Mouse (Mus musculus) heart, embryonic 14.5 days (tissue): ENCODE data around the gene Olfr681. TPM values are rescaled to one million over a fixed set of nuclear protein-coding genes. Genes with fewer than 3 reads are reported as not detected.

Source experiments
- polyA plus RNA-seq: library from polyadenylated mRNA; unstranded; fragments of >200 nt; fragmentation: Nextera tagmentation; extraction: Ambion mirVana; gene quantifications from 2 replicates; pipeline ENCODE4 v1.2.1, GENCODE M21; 2014

Gene Olfr681
- polyA plus RNA-seq, 1 experiment from 2014 or later = not detected

Other genes starting within 250 kb of the Olfr681 start
- gene Olfr665, start 238.8 kb upstream of the Olfr681 start, polyA plus RNA-seq = not detected in 2 replicates
- gene Olfr666, start 220.9 kb upstream of the Olfr681 start, polyA plus RNA-seq = not detected in 2 replicates
- not detected in 2 replicates for gene Olfr667, start 195.4 kb upstream of the Olfr681 start, polyA plus RNA-seq
- not detected in 2 replicates for gene Olfr668, start 188.8 kb upstream of the Olfr681 start, polyA plus RNA-seq
- not detected in 2 replicates for gene Olfr669, start 182.6 kb upstream of the Olfr681 start, polyA plus RNA-seq
- not detected in 2 replicates for gene Olfr670, start 154.2 kb upstream of the Olfr681 start, polyA plus RNA-seq
- gene Olfr671, start 137.7 kb upstream of the Olfr681 start, polyA plus RNA-seq = not detected in 2 replicates
- not detected in 2 replicates for gene Olfr672, start 114.8 kb upstream of the Olfr681 start, polyA plus RNA-seq
- gene Olfr675, start 88.4 kb upstream of the Olfr681 start, polyA plus RNA-seq = not detected in 2 replicates
- gene Olfr676, start 84.1 kb upstream of the Olfr681 start, polyA plus RNA-seq = not detected in 2 replicates
- not detected in 2 replicates for gene Olfr677, start 65.5 kb upstream of the Olfr681 start, polyA plus RNA-seq
- not detected in 2 replicates for gene Olfr678, start 52.4 kb upstream of the Olfr681 start, polyA plus RNA-seq
- gene Olfr679, start 35.6 kb upstream of the Olfr681 start, polyA plus RNA-seq = not detected in 2 replicates
- not detected in 2 replicates for gene Olfr680-ps1, start 24.0 kb upstream of the Olfr681 start, polyA plus RNA-seq
- not detected in 2 replicates for gene Olfr683, start 30.2 kb downstream of the Olfr681 start, polyA plus RNA-seq
- not detected in 2 replicates for gene Olfr684, start 46.8 kb downstream of the Olfr681 start, polyA plus RNA-seq
- gene Olfr685, start 69.2 kb downstream of the Olfr681 start, polyA plus RNA-seq = not detected in 2 replicates
- gene Olfr686, start 90.6 kb downstream of the Olfr681 start, polyA plus RNA-seq = not detected in 2 replicates
- not detected in 2 replicates for gene Olfr688, start 171.3 kb downstream of the Olfr681 start, polyA plus RNA-seq
- not detected in 2 replicates for gene Olfr689, start 194.3 kb downstream of the Olfr681 start, polyA plus RNA-seq
- gene Olfr690, start 217.3 kb downstream of the Olfr681 start, polyA plus RNA-seq = not detected in 2 replicates
- not detected in 2 replicates for gene Olfr691, start 225.4 kb downstream of the Olfr681 start, polyA plus RNA-seq